15 mouse cellular contexts compared by ENCODE assay signal in the genomic region with DNA sequence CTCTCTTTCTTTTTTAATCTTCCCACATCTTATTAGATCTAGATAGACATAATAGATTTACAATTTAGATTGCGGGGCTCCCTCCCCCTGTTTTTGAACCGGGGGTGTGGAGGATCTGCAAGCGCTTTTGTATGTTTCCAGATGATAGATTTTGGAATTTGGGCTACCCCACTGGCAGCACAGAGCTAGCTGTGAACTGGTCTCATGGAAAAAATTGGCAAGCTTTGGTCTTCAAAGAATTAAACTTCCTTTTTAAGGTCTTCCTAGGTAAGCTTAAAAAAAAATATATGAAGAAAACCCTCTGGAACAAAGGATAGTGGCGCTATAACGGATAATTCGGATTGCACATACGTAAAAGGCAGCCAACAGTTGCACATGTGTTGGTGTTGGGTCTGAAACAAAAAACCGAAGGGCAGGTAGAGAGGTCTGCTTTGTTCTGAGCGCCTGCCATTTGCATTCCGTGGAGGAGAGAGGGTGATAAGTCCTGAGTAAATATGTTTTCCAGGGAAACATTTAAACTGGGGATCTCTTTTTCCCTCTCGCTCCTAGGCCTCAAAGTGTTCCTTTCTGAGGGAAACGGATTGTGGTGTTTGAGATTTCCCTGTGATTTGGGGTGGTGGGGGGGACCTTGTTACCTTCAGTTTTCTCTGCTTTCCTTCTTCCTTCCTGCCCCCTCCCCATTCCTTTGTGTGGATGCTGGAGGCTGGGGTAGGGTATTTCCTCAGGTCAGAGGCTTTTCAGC.
DNase-seq lines count a peak whose midpoint lies in the region; ATAC-seq lines count a peak whose summit lies in the region.
"Had no signal": no experiment of that assay in that cellular context is flagged by ENCODE, and none has a peak within 500 bp of the region (broad histone marks: within the 10 kb centered on the region; RNA-seq: fewer than 3 reads in every experiment).

No protein-coding gene starts in this region.

- no peaks in the 10 kb centered on the region for H3K9me3 ChIP-seq in embryonic facial prominence, embryonic 10.5 days
- H3K9me3 ChIP-seq in hindbrain, embryonic 11.5 days (ENCODE audit: control insufficient read depth, low read length): no peaks in the 10 kb centered on the region
- H3K9me3 ChIP-seq in midbrain, embryonic 12.5 days: no peaks in the 10 kb centered on the region
- H3K9me3 ChIP-seq: embryonic facial prominence, embryonic 13.5 days; lung, embryonic 15.5 days had no signal

- no peak for ATAC-seq in cerebellum, adult (ENCODE audit: insufficient number of reproducible peaks, low FRiP score, low TSS enrichment)
- ATAC-seq in hindbrain, embryonic 11.5 days (ENCODE audit: low FRiP score): no peak
- ATAC-seq in midbrain, embryonic 12.5 days (ENCODE audit: low FRiP score, low read depth): no peak
- ATAC-seq: inflammation-experienced regulatory T-cells, adult 6 months had no signal

- no peaks in the 10 kb centered on the region for H3K36me3 ChIP-seq in embryonic facial prominence, embryonic 10.5 days (replicated peaks)
- no peaks in the 10 kb centered on the region for H3K36me3 ChIP-seq in hindbrain, embryonic 11.5 days (ENCODE audit: control insufficient read depth, insufficient read depth, low read length)
- H3K36me3 ChIP-seq in midbrain, embryonic 12.5 days: no peaks in the 10 kb centered on the region
- H3K36me3 ChIP-seq: embryonic facial prominence, embryonic 13.5 days; lung, embryonic 15.5 days had no signal

- DNase-seq in cerebellum, adult 9-10 months: peak; percentile 70
- peak; percentile 37 for DNase-seq in embryonic facial prominence, embryonic 10.5 days (ENCODE audit: low spot score)
- DNase-seq in hindbrain, embryonic 11.5 days (ENCODE audit: low spot score): peak; percentile 41
- no peak for DNase-seq in thymus, postnatal 0 days (ENCODE audit: low spot score)
- DNase-seq in testis, postnatal 14 days (ENCODE audit: low spot score): no peak
- DNase-seq in yolk sac, embryonic 10.5 days (ENCODE audit: low spot score): no peak
- DNase-seq: adrenal gland, adult 2 months; gastrocnemius, postnatal 25 days; thymus, postnatal 25 days had no signal

- peaks cover 81% of the 10 kb centered on the region for H3K27me3 ChIP-seq in embryonic facial prominence, embryonic 10.5 days (replicated peaks; ENCODE audit: low read depth, poor library complexity, severe bottlenecking)
- H3K27me3 ChIP-seq in hindbrain, embryonic 11.5 days (ENCODE audit: control insufficient read depth, insufficient read depth, low read length): peaks cover 6% of the 10 kb centered on the region; the same call in 1 of the 2 replicates
- peaks cover 75% of the 10 kb centered on the region for H3K27me3 ChIP-seq in midbrain, embryonic 12.5 days

- H3K9ac ChIP-seq in hindbrain, embryonic 11.5 days (ENCODE audit: low read depth, low read length): no peak overlapping the region
- no peak overlapping the region; the same call in 1 of the 2 replicates for H3K9ac ChIP-seq in midbrain, embryonic 12.5 days (replicated peaks)
- H3K9ac ChIP-seq: embryonic facial prominence, embryonic 13.5 days; lung, embryonic 15.5 days had no signal

- peak overlapping the region; percentile 70 for H3K27ac ChIP-seq in embryonic facial prominence, embryonic 10.5 days (replicated peaks)
- peak overlapping the region; percentile 61 for H3K27ac ChIP-seq in hindbrain, embryonic 11.5 days (ENCODE audit: low read depth, low read length)
- peak overlapping the region; percentile 70 for H3K27ac ChIP-seq in midbrain, embryonic 12.5 days (replicated peaks)
- H3K27ac ChIP-seq: embryonic facial prominence, embryonic 13.5 days; layer of hippocampus, adult 2 months; lung, embryonic 15.5 days had no signal

- no peak overlapping the region for H3K4me2 ChIP-seq in hindbrain, embryonic 11.5 days (replicated peaks; ENCODE audit: low read depth, low read length)
- H3K4me2 ChIP-seq in midbrain, embryonic 12.5 days (replicated peaks): peak overlapping the region; percentile 27
- H3K4me2 ChIP-seq: embryonic facial prominence, embryonic 13.5 days; lung, embryonic 15.5 days had no signal

- H3K4me3 ChIP-seq in embryonic facial prominence, embryonic 10.5 days: 0 out of 2 replicates have a peak overlapping the region, but pooled peaks have one; percentile 8
- H3K4me3 ChIP-seq in hindbrain, embryonic 11.5 days (ENCODE audit: low read depth, low read length): no peak overlapping the region
- 0 out of 2 replicates have a peak overlapping the region, but pooled peaks have one; percentile 5 for H3K4me3 ChIP-seq in midbrain, embryonic 12.5 days
- H3K4me3 ChIP-seq: embryonic facial prominence, embryonic 13.5 days; layer of hippocampus, adult 2 months; lung, embryonic 15.5 days had no signal

- WGBS in embryonic facial prominence, embryonic 10.5 days: 38% methylated on average over 12 of the region's 12 CpGs
- WGBS in hindbrain, embryonic 11.5 days: 32% methylated on average over 12 of the region's 12 CpGs
- 18% methylated on average over 12 of the region's 12 CpGs for WGBS in midbrain, embryonic 12.5 days

- H3K4me1 ChIP-seq in embryonic facial prominence, embryonic 10.5 days: peaks cover 47% of the 10 kb centered on the region
- peaks cover 4% of the 10 kb centered on the region; the same call in 1 of the 2 replicates for H3K4me1 ChIP-seq in hindbrain, embryonic 11.5 days (replicated peaks; ENCODE audit: control insufficient read depth, insufficient read depth, low read length)
- peaks cover 34% of the 10 kb centered on the region for H3K4me1 ChIP-seq in midbrain, embryonic 12.5 days
- H3K4me1 ChIP-seq: lung, embryonic 15.5 days had no signal

Comparison
In these comparisons a context has a peak if more than half of its experiments do, and no peak if none do; other contexts are left out.
1. DNase-seq: peak in cerebellum, adult 9-10 months (single experiment), embryonic facial prominence, embryonic 10.5 days (single experiment) and hindbrain, embryonic 11.5 days (single experiment); none in thymus, postnatal 0 days (single experiment), testis, postnatal 14 days (single experiment) and yolk sac, embryonic 10.5 days (single experiment).
2. Peak in every context shown above with its lines, with median percentiles within 50 percentile points of each other: H3K27ac ChIP-seq.